Mouse (Mus musculus) yolk sac, embryonic 10.5 days (tissue): Measurements from ENCODE around the gene Asb13.

ENCODE experiments used
- DNase-seq: peaks from one replicate; pipeline ENCODE4 v3.0.0-alpha.2; 2017; ENCODE audit warnings: low spot score

Gene Asb13

DNA sequence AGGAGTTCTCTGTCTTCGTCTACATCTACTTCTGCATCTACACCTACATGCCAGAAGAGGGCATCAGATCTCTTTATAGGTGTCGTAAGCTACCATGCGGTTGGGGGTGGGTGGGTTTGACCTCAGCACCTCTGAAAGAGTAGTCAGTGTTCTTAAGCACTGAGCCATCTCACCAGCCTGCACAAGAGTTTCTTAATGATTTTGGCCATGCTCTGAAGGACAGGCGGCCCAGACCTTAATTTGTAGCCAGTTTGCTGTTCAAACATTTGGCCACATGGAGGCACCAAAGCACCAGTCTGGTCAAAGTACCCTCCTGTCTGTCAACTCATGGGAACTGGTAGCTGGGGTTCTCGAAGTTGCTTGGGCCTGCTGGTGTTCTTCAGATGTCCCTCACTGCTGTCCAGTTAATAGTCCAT lies 31.5 kb downstream of the Asb13 start:
- DNase-seq, result peak; percentile 80

DNA sequence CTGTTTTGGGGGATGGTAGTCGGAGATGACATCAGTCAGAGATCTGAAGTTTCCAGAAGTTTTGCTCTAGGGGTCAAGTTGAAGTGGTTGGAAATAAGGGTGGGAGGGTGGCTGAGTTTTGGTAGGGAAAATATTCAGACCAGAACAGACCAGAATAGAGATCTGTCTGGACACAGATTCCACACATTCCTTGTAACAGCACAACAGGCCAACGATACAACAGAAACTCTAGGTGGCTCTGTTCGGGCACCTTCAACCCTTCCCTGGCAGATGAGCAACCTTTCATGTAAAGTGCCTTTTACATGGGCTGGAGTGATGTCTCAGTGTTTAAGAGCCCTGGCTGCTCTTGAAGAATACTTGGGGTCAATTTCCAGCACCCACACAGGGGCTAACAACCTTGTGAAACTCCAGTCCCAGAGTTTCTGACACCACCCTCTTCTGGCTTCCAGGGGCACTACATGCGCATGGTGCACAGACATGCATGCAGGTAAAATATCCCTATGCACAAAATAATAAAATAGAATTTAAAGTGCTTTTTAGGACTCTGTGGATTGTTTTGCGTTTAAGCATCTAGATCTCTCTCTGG lies 33.5 kb downstream of the Asb13 start:
- DNase-seq, result peak; percentile 29

DNA sequence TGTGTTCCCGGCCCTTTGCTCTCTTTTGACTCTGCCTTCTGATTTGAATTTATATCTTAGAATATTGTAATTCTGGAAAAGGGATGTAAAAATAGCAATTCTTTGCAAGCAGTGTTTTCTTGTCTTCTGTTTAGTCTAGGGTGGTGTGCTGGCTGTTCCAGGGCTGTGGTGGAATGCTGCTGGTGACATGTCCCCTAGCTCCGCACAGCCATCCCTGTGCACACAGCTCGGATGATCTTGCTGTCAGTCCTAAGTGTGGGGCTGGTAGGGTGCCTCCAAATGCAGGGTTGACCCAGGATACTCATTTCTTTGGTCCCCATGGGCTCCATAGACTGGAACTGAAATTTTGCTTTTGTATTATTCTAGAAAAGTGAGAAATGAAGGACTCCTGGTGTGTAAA lies 34.2 kb downstream of the Asb13 start:
- DNase-seq, result no peak

DNA sequence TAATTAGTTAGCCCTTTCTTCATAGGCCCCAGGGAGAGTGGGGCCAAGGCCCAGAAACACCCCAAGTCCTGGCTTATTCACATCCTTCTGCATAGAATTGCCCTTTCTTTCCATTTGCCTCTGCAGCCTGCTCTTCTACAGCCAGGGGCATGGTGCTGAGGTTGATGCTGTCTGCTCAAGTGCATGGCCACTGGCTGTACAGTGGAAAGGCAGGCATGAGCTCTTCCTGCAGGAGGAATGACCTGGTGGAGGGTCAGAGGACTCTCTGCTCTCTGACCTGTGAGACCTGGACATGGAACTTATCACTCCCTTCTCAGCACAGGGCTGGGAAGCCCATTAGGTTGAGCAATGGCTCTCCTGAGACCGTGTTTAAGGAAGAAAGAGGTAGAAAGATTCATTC lies 35.8 kb downstream of the Asb13 start:
- DNase-seq, result no peak

DNA sequence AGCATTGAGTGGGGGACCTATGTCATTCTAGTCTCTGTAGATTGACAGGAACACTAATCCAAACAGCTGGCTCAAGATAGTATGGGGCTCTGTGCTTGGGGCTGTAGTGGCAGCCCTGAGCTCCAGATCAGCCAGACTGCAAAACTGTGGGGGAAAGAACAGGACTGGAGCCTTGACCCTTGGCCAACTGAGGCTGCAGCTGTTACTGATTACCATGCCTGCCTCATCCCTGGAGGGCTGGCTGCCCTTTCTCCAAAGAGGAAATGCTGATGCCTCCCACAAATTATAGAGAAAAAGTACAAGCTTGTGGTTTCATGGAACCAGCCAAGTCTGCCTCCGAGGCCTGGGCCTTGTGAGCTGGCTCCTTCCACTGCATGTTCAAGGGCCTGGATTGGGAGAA lies 36.2 kb downstream of the Asb13 start:
- peak; percentile 87 for DNase-seq

DNA sequence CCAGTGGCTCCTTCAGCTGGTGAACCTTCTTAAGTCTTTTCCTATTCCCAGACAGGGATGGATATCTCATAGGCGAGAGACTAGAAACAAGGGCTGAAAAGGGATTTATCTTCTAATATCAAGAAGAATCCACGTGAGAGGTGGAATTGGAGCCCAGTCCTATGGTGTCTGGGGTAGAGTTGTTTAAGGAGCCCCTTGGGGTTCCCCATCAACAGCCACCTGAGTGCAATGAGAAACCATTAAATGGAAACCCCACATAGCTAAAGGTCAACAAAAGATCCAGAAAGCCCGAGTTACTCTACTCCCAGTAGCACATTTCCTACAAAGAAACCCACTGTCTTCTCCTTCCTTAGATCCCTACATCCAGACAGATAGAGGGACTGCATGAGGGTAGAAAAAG lies 39.3 kb downstream of the Asb13 start:
- no peak for DNase-seq

DNA sequence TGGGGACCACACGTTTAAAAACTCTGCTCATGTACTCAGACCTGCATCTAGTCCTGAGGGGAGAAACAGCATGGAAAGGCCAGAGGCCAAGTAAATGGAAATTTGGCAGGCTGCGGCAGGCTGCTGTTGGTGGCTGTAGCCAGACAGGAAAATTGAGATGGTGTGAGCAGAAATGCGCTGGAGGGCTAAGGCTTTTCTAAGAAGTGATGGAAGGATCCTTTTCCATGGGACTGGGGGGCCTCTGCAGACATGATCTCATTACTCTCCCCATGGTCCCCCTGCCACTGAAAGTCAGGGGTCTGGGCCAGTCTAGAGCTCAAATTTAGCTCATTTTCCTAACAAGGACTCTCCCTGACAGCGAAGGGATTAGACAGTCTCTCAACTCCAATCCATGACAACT lies 39.8 kb downstream of the Asb13 start:
- no peak for DNase-seq

DNA sequence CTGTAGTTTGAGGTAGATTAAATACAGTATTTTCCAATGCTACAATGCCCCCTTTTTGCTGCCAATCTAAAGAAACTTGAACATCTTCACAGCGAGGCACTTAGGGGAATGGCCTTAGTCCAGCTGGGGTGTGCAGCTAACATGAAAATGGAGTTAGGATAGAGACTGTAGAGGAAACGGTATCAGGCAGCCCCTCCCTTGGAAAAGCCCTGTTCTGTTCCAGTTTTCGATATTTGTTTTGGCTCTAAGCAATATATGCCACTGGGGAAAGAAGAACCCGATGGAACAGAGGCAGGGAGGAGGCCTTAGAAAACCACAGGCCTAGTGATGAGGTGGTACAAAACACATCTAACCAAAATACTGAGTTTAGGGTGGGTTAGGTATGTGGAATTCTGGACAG lies 42.0 kb downstream of the Asb13 start:
- DNase-seq, result no peak

DNA sequence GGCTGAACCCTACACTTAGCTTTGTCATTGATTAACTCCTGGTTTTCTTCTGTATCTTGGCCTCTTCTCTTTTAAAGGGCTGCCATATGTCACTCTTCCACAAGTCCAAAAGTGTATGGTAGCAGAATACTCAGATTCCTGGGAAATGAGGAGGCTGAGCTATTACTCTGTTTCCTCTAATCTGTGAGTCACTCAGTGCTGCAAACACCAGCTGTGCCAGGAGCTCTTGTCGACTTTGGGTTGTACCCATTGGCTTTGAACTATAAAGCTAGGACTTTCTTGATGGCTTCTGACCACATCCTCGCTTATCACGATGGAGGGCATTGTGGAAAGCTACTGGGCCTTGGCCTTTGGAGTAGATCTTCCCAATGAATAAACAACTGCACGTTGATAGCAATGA lies 45.3 kb downstream of the Asb13 start:
- DNase-seq, result no peak

DNA sequence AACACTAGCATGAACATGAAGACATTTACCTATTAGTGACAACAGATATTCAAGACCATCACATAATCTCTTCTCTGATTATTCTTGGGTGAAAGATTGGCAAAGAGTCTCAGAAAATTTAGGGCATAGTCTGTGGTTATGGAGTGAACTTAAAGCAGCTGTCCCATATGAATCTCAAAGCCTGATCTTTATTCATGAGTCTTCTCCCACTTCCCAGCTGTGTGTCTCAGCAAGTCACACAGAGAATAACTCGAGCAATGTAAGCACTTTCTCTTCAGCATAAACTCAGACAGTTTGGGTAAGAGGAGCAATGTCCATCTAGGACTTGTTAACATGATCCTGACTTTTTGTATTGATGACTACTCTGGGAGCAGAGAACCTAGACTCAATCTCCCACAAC lies 52.5 kb downstream of the Asb13 start:
- no peak for DNase-seq

DNA sequence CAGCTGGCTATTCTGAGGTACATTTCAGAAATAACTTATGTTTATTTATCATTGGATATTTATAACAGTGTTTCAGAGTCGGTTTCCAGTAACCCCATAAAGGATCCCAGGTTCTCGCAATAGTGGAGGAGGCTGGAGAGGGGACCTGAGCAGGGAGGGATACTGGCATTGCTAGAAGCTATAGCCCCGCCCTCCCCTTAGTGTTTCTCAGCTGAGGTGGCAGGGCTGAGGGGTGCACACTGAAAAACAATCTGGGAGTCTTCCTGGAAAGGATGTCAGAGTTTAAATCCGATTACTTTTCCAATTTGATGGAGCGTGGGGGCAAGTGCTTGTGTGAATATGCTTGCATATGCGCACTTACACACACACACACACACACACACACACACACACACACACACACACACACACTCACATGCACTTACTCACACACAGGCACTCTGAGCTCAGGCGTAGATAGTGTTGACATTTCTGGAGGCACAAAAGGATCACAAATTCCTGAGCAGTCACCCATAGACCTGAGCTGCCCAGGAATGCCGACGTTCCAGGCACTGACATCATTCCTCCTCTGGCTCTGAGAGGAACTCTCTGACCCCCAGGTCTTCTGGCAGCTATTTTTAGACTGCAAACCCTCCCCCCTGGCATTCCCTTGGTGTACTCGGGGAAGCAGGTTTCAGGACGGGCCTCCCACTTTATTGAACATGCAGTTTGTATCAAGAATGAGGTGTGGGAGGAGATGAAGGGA lies 60.9 kb downstream of the Asb13 start:
- peak; percentile 79 for DNase-seq

DNA sequence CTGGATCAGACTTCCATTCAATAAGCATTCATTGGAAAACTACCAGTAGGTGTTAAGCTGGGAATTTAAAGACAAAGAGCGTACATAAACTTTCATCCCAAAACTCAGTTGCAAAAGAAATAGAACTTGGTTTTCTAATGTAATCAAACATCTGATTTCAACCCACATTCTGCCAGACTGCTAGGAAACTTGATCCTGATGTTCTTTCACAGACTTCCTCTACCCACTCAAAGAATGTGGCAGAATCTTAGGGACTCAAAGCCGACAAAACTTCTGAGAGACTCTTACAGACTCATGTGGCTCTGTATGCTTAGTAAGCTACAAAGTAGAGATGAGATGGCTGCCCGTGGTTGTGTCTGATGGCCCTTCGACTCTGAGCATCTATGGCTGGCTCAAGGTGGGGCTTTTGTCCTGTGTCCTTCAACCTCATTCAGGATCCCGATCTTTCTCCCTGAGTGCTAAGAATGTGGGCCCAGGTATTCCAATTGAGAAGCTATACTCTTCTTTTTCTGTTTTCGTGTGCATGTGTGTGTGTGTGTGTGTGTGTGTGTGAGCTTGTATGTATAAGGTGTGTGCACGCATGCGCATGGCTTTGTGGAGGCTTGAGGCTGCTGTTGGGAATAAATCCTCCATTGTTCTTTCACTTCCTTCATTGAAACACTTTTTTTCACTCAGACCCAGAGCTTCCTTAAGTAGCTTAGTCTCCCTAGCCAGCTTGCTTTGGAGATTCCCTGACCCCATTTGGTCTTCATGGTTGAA lies 63.3 kb downstream of the Asb13 start:
- DNase-seq, result no peak

DNA sequence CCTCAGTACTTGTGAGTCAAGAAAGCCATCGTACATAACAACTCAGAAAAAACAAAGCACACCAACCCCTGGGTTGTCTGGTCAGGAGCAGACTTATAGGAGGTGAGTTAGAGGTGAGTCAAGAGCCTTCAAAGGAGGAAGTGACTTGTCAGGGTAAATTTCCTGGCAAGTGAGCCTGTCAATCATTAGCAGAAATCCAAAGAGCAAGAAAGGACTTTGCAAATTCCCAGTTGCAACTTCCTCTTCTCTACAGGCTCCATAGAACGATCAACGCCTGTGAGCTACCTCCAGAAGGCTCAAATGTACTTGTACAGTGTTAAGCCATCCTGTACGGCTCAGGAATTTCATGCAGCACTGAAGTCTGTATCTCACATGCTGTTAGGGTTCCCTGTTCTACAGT lies 66.9 kb downstream of the Asb13 start:
- peak; percentile 39 for DNase-seq
